ENCODE assay signal across 9 mouse cellular contexts in the genomic region with DNA sequence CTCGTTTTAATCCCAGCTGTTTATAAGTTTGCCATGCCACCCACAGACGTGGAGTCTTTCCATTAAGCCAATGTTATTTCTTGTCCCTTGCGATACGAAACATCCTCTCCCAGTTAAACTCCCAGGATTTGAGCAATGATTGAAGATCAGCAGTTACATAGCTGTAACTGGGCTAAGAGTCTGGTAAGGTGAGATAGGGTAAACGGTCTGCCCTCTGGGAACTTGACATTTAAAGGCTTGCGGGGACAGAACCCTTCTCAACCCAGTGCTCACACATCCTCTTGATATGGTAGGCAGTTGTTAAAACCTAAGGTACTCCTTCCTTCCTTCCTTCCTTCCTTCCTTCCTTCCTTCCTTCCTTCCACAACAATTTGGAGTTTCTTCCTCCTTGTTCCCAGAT.
DNase-seq lines count a peak whose midpoint lies in the region; ATAC-seq and TF ChIP-seq lines count a peak whose summit lies in the region.
"Had no signal": no experiment of that assay in that cellular context is flagged by ENCODE, and none has a peak within 500 bp of the region (broad histone marks: within the 10 kb centered on the region; RNA-seq: fewer than 3 reads in every experiment).

No protein-coding gene starts in this region.

- H3K4me3 ChIP-seq in heart, adult 2 months: peak overlapping the region; percentile 11; the same call in 1 of the 2 replicates
- H3K4me3 ChIP-seq in lung, postnatal 0 days (ENCODE audit: low read depth, low read length): peak overlapping the region; percentile 83; the same call in 1 of the 2 replicates
- H3K4me3 ChIP-seq in limb, embryonic 14.5 days (replicated peaks; ENCODE audit: low read length): no peak overlapping the region
- H3K4me3 ChIP-seq in stomach, embryonic 16.5 days (replicated peaks; ENCODE audit: low read length): peak overlapping the region; percentile 79; the same call in 1 of the 2 replicates

- H3K36me3 ChIP-seq in heart, adult 2 months (ENCODE audit: control insufficient read depth, insufficient read depth, low read length): peaks cover 11% of the 10 kb centered on the region
- H3K36me3 ChIP-seq in lung, postnatal 0 days (ENCODE audit: insufficient read depth, low read length): no peaks in the 10 kb centered on the region
- H3K36me3 ChIP-seq in limb, embryonic 14.5 days (ENCODE audit: control insufficient read depth, insufficient read depth, low read length): no peaks in the 10 kb centered on the region
- H3K36me3 ChIP-seq in stomach, embryonic 16.5 days (ENCODE audit: control insufficient read depth, insufficient read depth, low read length): no peaks in the 10 kb centered on the region

- ATAC-seq in lung, postnatal 0 days: no peak
- ATAC-seq in limb, embryonic 14.5 days (ENCODE audit: low FRiP score, low read depth): no peak
- ATAC-seq in stomach, embryonic 16.5 days (ENCODE audit: insufficient read depth, low FRiP score): no peak

- H3K9ac ChIP-seq in heart, adult 2 months (ENCODE audit: low read depth, low read length): no peak overlapping the region
- no peak overlapping the region for H3K9ac ChIP-seq in lung, postnatal 0 days (replicated peaks; ENCODE audit: low read depth)
- H3K9ac ChIP-seq in limb, embryonic 14.5 days (ENCODE audit: low read depth, low read length, severe bottlenecking): no peak overlapping the region
- no peak overlapping the region for H3K9ac ChIP-seq in stomach, embryonic 16.5 days (ENCODE audit: low read length)

- no peak for TF ChIP-seq POLR2A in heart, adult 2 months (IDR thresholded peaks at IDR 0.05; ENCODE audit: insufficient read depth, low read depth, low read length)
- no peak for TF ChIP-seq POLR2A in limb, embryonic 14.5 days (IDR thresholded peaks at IDR 0.05; ENCODE audit: borderline replicate concordance, extremely low read depth, insufficient read depth, insufficient read length)

- WGBS in heart, adult 2 months: 33% methylated on average over 6 of the region's 6 CpGs
- WGBS in lung, postnatal 0 days: 51% methylated on average over 6 of the region's 6 CpGs
- WGBS in limb, embryonic 14.5 days: 37% methylated on average over 6 of the region's 6 CpGs
- 51% methylated on average over 6 of the region's 6 CpGs for WGBS in stomach, embryonic 16.5 days

- no peaks in the 10 kb centered on the region for H3K9me3 ChIP-seq in lung, postnatal 0 days (ENCODE audit: low read length)
- H3K9me3 ChIP-seq in limb, embryonic 14.5 days (ENCODE audit: control insufficient read depth, low read length): no peaks in the 10 kb centered on the region
- H3K9me3 ChIP-seq in stomach, embryonic 16.5 days (replicated peaks; ENCODE audit: control insufficient read depth, low read length): no peaks in the 10 kb centered on the region

- TF ChIP-seq CTCF in heart, adult 2 months (IDR thresholded peaks at IDR 0.05): no peak
- TF ChIP-seq CTCF in lung, postnatal 0 days (IDR thresholded peaks at IDR 0.05): no peak

- H3K4me2 ChIP-seq in lung, postnatal 0 days (replicated peaks; ENCODE audit: low read depth, low read length): peak overlapping the region; percentile 92
- H3K4me2 ChIP-seq in limb, embryonic 14.5 days (replicated peaks; ENCODE audit: low read depth, low read length, severe bottlenecking): 0 out of 2 replicates have a peak overlapping the region, but pooled peaks have one; percentile 98
- peak overlapping the region; percentile 93; the same call in 1 of the 2 replicates for H3K4me2 ChIP-seq in stomach, embryonic 16.5 days (ENCODE audit: low read depth, low read length)

- no peak for DNase-seq in heart, adult 2 months
- DNase-seq in heart, postnatal 36 days: no peak
- DNase-seq in lung, postnatal 0 days (ENCODE audit: low spot score): no peak
- no peak for DNase-seq in lung, adult 18-20 months
- no peak for DNase-seq in limb, embryonic 14.5 days (ENCODE audit: low spot score)
- DNase-seq in left cerebral cortex, postnatal 10 days (ENCODE audit: extremely low spot score in 1 of 2, low spot score in 2 of 2): no peak
- DNase-seq in layer of hippocampus, adult 9-11 months: no peak
- DNase-seq: kidney, adult 9 months had no signal

- no peaks in the 10 kb centered on the region for H3K27me3 ChIP-seq in heart, adult 2 months (ENCODE audit: control insufficient read depth, insufficient read depth, low read length)
- no peaks in the 10 kb centered on the region for H3K27me3 ChIP-seq in lung, postnatal 0 days (replicated peaks; ENCODE audit: insufficient read depth, low read length)
- no peaks in the 10 kb centered on the region for H3K27me3 ChIP-seq in limb, embryonic 14.5 days (ENCODE audit: control insufficient read depth, insufficient read depth, low read length)
- H3K27me3 ChIP-seq in stomach, embryonic 16.5 days (ENCODE audit: control insufficient read depth, insufficient read depth, low read length): no peaks in the 10 kb centered on the region

- H3K4me1 ChIP-seq in heart, adult 2 months (ENCODE audit: control insufficient read depth, insufficient read depth, low read length): peaks cover 10% of the 10 kb centered on the region
- H3K4me1 ChIP-seq in lung, postnatal 0 days (ENCODE audit: insufficient read depth, low read depth, low read length): peaks cover 7% of the 10 kb centered on the region; the same call in 1 of the 2 replicates
- H3K4me1 ChIP-seq in limb, embryonic 14.5 days (ENCODE audit: control insufficient read depth, insufficient read depth, low read length): peaks cover 22% of the 10 kb centered on the region
- H3K4me1 ChIP-seq in stomach, embryonic 16.5 days (ENCODE audit: control insufficient read depth, insufficient read depth, low read length): peaks cover 11% of the 10 kb centered on the region; the same call in 1 of the 2 replicates

- H3K27ac ChIP-seq in heart, adult 2 months: peak overlapping the region; percentile 15; the same call in 1 of the 2 replicates
- no peak overlapping the region for H3K27ac ChIP-seq in lung, postnatal 0 days (ENCODE audit: low read length)
- H3K27ac ChIP-seq in limb, embryonic 14.5 days (replicated peaks; ENCODE audit: low read depth, low read length): no peak overlapping the region
- no peak overlapping the region for H3K27ac ChIP-seq in stomach, embryonic 16.5 days (ENCODE audit: low read length)

- no peak for TF ChIP-seq EP300 in heart, adult 2 months (IDR thresholded peaks at IDR 0.05; ENCODE audit: insufficient read depth, low read depth, low read length)
- no peak for TF ChIP-seq EP300 in lung, postnatal 0 days (IDR thresholded peaks at IDR 0.05)

- peaks cover 2% of the 10 kb centered on the region for H3K79me2 ChIP-seq in heart, adult 2 months (replicated peaks; ENCODE audit: control insufficient read depth, insufficient read depth, low read length)

- intact Hi-C loops in heart, adult 2 months (cut with DNase I): no loop called here
- intact Hi-C loops in heart, postnatal 36 days (cut with DNase I): loop anchor here (10.0 kb wide), 1 partner anchor 508 kb away; a partner anchor contains a TSS
- intact Hi-C loops in left cerebral cortex, postnatal 10 days (cut with DNase I): loop anchor here (5.0 kb wide), 1 partner anchor 46 kb away; no protein-coding TSS in a partner anchor
